Mouse (Mus musculus): ENCODE results near the gene Ephx1.
A peak's percentile ranks its signal among the peaks of the same experiment; 100 is the strongest.
"Not testable (repeated sequence)": the region's sequence is repeated elsewhere in the genome, so short reads cannot be mapped to it uniquely, and the experiment has no call there.

Gene Ephx1

GRCm38 (mm10) chr1:181012416-181012815, 8.3 kb downstream of the Ephx1 start:
- no peak for DNase-seq

- DNase-seq = no peak
These were observed 9.1 kb downstream of the Ephx1 start for GRCm38 (mm10) chr1:181011601-181012000.

- no peak for DNase-seq
These were observed 10.4 kb downstream of the Ephx1 start for GRCm38 (mm10) chr1:181010171-181010932.

- peak; percentile 23 for DNase-seq
These were observed 10.9 kb downstream of the Ephx1 start for GRCm38 (mm10) chr1:181009754-181010153.

- no peak for DNase-seq
These were observed 11.6 kb downstream of the Ephx1 start for GRCm38 (mm10) chr1:181009011-181009590.

GRCm38 (mm10) chr1:181008266-181008665, 12.4 kb downstream of the Ephx1 start:
- no peak for DNase-seq

GRCm38 (mm10) chr1:181007831-181008230, 12.9 kb downstream of the Ephx1 start:
- DNase-seq = no peak

- DNase-seq = no peak
These were observed 15.4 kb downstream of the Ephx1 start for GRCm38 (mm10) chr1:181005331-181005730.

GRCm38 (mm10) chr1:181003790-181004189, 16.9 kb downstream of the Ephx1 start:
- no peak for DNase-seq

- DNase-seq = no peak
These were observed 19.1 kb downstream of the Ephx1 start for GRCm38 (mm10) chr1:181001621-181002020.

GRCm38 (mm10) chr1:181001217-181001616, 19.5 kb downstream of the Ephx1 start:
- no peak for DNase-seq

GRCm38 (mm10) chr1:181000501-181001092, 20.1 kb downstream of the Ephx1 start:
- DNase-seq = no peak

GRCm38 (mm10) chr1:180992142-180992541, 28.6 kb downstream of the Ephx1 start:
- DNase-seq = no peak

GRCm38 (mm10) chr1:180990671-180991070, 30.0 kb downstream of the Ephx1 start:
- no peak for DNase-seq

GRCm38 (mm10) chr1:180987759-180988158, 32.9 kb downstream of the Ephx1 start:
- peak; percentile 87 for DNase-seq

GRCm38 (mm10) chr1:180986701-180987100, 34.0 kb downstream of the Ephx1 start:
- DNase-seq = no peak

GRCm38 (mm10) chr1:180981298-180982046, 39.2 kb downstream of the Ephx1 start:
- not testable (repeated sequence) for DNase-seq

GRCm38 (mm10) chr1:180980464-180980863, 40.2 kb downstream of the Ephx1 start:
- DNase-seq = no peak

GRCm38 (mm10) chr1:180979484-180980251, 41.0 kb downstream of the Ephx1 start:
- DNase-seq = no peak

- DNase-seq = no peak
These were observed 44.5 kb downstream of the Ephx1 start for GRCm38 (mm10) chr1:180976110-180976679.

GRCm38 (mm10) chr1:180974126-180974746, 46.5 kb downstream of the Ephx1 start:
- no peak for DNase-seq

- DNase-seq = no peak
These were observed 47.8 kb downstream of the Ephx1 start for GRCm38 (mm10) chr1:180972941-180973340.

Measured in right cerebral cortex, postnatal 4 days (tissue).